Mouse (Mus musculus) layer of hippocampus, adult 18-20 months (tissue): ENCODE data around the gene Trdn. TPM values are rescaled to one million over a fixed set of nuclear protein-coding genes. Genes with fewer than 3 reads are reported as not detected.

Experiments
- DNase-seq, 2 experiments: peaks; one replicate each; pipeline ENCODE4 v3.0.0; 2022; ENCODE audit warnings: low spot score in 2 of 2
- total RNA-seq, 2 experiments: library from RNA; stranded (reverse); gene quantifications; 2 replicates each; pipeline ENCODE4 v1.2.3; 2021

Trdn gene
- total RNA-seq, 2 experiments from 2014 or later = 0.47 to 0.51 TPM

- no peak for DNase-seq
Observed at GRCm38 (mm10) chr10:33370534-33370933, 290.2 kb downstream of the Trdn start.

- no peak for DNase-seq
Observed at GRCm38 (mm10) chr10:33375474-33376029, 295.2 kb downstream of the Trdn start.

Other genes starting within 250 kb of the Trdn start
- gene Nkain2, start 190.1 kb upstream of the Trdn start, total RNA-seq = 10 to 100 TPM; 23.8 to 25.5 TPM